Mouse (Mus musculus) hindbrain, embryonic 13.5 days (tissue): ENCODE data around the gene Sec13. TPM values are rescaled to one million over a fixed set of nuclear protein-coding genes. Genes with fewer than 3 reads are reported as not detected.

Source experiments
- ATAC-seq: fragments of 200-750 bp; cut with Nextera tagmentation; 2 replicates; pipeline ENCODE4 v1.8.0; 2017; ENCODE audit warnings: moderate TSS enrichment; ENCODE audit not compliant: low FRiP score
- H3K27ac ChIP-seq: fragments of 300-500 bp; sonication (generic); 2 replicates; pipeline ENCODE4 v1.5.1; 2015; ENCODE audit warnings: inconsistent platforms, mild to moderate bottlenecking, moderate library complexity
- H3K27me3 ChIP-seq: fragments of 300-500 bp; sonication (generic); 2 replicates; pipeline ENCODE4 v1.6.1; 2015; ENCODE audit warnings: mild to moderate bottlenecking, inconsistent platforms
- H3K36me3 ChIP-seq: fragments of 300-500 bp; sonication (generic); 2 replicates; pipeline ENCODE4 v1.6.1; 2015; ENCODE audit warnings: mild to moderate bottlenecking, inconsistent platforms
- H3K4me1 ChIP-seq: fragments of 300-500 bp; sonication (generic); replicated peaks from 2 replicates; pipeline ENCODE4 v1.6.1; 2015; ENCODE audit warnings: inconsistent platforms
- H3K4me2 ChIP-seq: fragments of 300-500 bp; sonication (generic); 2 replicates; pipeline ENCODE4 v1.6.1; 2015; ENCODE audit warnings: inconsistent platforms, mild to moderate bottlenecking, moderate library complexity
- H3K4me3 ChIP-seq: fragments of 300-500 bp; sonication (generic); 2 replicates; pipeline ENCODE4 v1.5.1; 2015; ENCODE audit warnings: mild to moderate bottlenecking, inconsistent platforms
- H3K9ac ChIP-seq: fragments of 300-500 bp; sonication (generic); 2 replicates; pipeline ENCODE4 v1.6.1; 2015; ENCODE audit warnings: mild to moderate bottlenecking, inconsistent platforms
- H3K9me3 ChIP-seq: fragments of 300-500 bp; sonication (generic); 2 replicates; pipeline ENCODE4 v1.6.1; 2016; ENCODE audit warnings: inconsistent platforms
- WGBS: fragments of 180-500 bp; shearing (Covaris S2); methylation state at CpG from one replicate; pipeline ENCODE4 v1.1.7; 2015; 5-methylcytosine and 5-hydroxymethylcytosine counted together
- polyA plus RNA-seq: library from polyadenylated mRNA; unstranded; fragments of >200 nt; fragmentation: Nextera tagmentation; extraction: Ambion mirVana; gene quantifications from 2 replicates; pipeline ENCODE4 v1.2.1, GENCODE M21; 2015

Sec13 gene
- 216 and 218 TPM in 2 replicates for polyA plus RNA-seq

DNA sequence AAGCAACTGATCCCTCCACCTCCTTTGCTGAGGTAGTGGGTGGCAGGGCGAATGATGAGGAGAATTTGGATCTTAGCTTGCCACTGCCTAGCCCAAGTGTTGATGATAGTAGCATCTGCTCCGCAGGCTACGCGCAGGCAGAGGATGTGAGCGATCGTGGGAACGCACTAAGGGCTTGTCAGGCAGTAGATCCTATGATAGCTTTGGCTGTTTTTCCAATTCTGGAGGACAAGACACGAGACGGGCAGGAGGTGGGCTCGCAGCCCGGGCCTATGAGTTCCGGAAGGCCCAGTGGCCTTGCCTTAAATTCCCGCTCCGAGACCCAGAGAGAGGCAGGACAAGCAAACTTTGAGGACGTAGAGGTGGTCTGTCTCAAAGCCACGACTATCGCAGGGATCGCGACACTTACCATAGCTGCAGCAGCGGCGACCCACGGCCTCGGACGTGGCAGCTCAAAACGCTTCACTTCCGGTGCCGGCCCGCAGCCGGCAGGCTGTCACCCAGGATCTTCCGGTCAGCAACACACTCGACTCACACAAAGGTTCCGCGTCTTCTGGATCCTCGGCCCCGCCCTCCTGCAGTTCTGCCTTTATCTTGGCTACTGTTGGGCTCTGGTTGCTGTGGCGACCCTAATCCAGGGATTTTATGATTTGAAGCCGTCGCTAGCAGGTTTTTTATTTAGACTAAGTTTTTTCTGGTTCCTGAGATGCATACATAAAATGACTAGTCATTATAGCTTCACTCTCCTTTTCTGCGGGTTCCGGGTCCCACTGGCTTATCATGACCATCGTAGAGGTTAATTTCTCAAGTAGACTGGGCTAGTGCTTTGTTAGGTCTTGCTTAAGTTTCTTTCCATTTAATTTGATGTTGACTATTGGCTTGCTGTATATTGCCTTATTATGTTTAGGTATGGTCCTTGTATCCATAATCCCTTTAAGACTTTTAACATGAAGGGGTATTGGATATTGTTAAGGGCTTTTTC, at the start of gene Sec13:
Gene Sec13 (minus strand): TSS at position 508 of the 982 bp plus-strand sequence.
- Histone ChIP-seq H3K4me1 (peaks cover 17% of the 10 kb centered on the region), H3K4me2 (peak within 1 kb of the TSS; percentile 96), H3K27me3 (peaks cover 4% of the 10 kb centered on the region; the same call in 1 of the 2 replicates), H3K27ac (peak within 1 kb of the TSS; percentile 72), H3K9me3 (no peaks in the 10 kb centered on the region), H3K36me3 (peaks cover 28% of the 10 kb centered on the region), H3K4me3 (peak within 1 kb of the TSS; percentile 85), H3K9ac (peak within 1 kb of the TSS; percentile 93)
- WGBS = 7% methylated on average over 41 of the region's 41 CpGs
- peak; percentile 89 for ATAC-seq

GRCm38 (mm10) chr6:113787459-113787968, 47.0 kb upstream of the Sec13 start:
- ATAC-seq = no peak
- H3K4me2 ChIP-seq = no peak overlapping the region
- WGBS = 39% methylated on average over 6 of the region's 6 CpGs
- no peaks in the 10 kb centered on the region for H3K9me3 ChIP-seq
- peaks cover 73% of the 10 kb centered on the region for H3K36me3 ChIP-seq
- peaks cover 13% of the 10 kb centered on the region for H3K4me1 ChIP-seq
- no peak overlapping the region for H3K9ac ChIP-seq
- H3K27ac ChIP-seq = peak overlapping the region; percentile 62; the same call in 1 of the 2 replicates
- no peaks in the 10 kb centered on the region for H3K27me3 ChIP-seq
- H3K4me3 ChIP-seq = no peak overlapping the region

DNA sequence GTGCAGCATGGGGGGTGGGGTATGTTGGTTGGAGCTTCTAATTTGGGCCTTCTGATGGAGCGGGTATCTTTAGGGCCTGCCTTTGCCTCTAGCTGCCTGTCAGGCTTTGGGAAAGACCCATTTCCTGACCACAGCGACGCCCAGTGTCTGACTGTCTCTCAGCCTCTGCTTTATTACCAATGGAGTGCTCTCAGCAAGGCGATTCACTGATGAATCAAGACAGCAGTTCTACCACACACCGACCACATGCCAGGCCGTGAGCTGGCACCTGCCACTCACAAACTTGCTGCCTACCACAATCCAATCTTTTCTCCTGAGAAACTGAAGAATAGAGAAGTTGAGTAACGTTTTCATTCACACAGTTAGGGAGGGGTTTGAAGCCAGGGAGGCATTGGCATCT, 45.1 kb upstream of the Sec13 start:
- no peak for ATAC-seq
- Histone ChIP-seq H3K4me3 (no peak overlapping the region), H3K4me2 (no peak overlapping the region), H3K36me3 (peaks cover 73% of the 10 kb centered on the region), H3K27me3 (no peaks in the 10 kb centered on the region), H3K27ac (no peak overlapping the region), H3K9me3 (no peaks in the 10 kb centered on the region), H3K9ac (no peak overlapping the region), H3K4me1 (peaks cover 13% of the 10 kb centered on the region)
- 83% methylated on average over 7 of the region's 7 CpGs for WGBS

DNA sequence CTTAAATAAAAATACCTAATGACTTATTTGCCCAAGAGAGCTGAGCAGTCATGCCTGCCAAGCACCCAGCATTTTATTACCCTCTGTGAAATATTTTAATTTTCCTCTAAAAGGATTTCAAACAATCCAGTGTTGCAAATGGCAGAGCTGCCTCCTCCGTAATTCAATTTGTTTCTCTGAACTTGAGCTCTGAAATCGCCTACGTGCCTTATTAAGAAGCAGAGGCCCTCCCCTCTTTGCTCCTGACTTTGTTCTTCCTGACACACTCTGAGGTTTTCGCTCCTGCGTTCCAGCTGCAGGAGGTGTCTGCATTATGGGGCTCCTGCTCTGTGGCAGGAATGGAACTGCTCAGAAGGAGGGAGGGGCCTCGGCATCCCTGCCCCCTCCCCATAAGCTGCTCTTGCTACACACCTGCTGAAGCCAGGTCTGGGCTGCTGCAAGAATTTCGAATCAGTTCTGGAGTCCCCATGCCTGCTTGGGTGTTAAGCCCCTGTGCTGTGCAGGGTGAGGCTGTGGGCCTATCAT, 37.7 kb upstream of the Sec13 start:
- Histone ChIP-seq H3K4me1 (no peaks in the 10 kb centered on the region), H3K9me3 (no peaks in the 10 kb centered on the region), H3K9ac (no peak overlapping the region), H3K27me3 (no peaks in the 10 kb centered on the region), H3K4me3 (no peak overlapping the region), H3K27ac (no peak overlapping the region; the same call in 1 of the 2 replicates), H3K36me3 (peaks cover 61% of the 10 kb centered on the region), H3K4me2 (no peak overlapping the region)
- ATAC-seq = no peak
- WGBS = 67% methylated on average over 7 of the region's 7 CpGs

- no peak overlapping the region for H3K4me3 ChIP-seq
- no peaks in the 10 kb centered on the region for H3K27me3 ChIP-seq
- no peak overlapping the region for H3K4me2 ChIP-seq
- H3K36me3 ChIP-seq = peaks cover 66% of the 10 kb centered on the region
- no peaks in the 10 kb centered on the region for H3K4me1 ChIP-seq
- H3K9me3 ChIP-seq = no peaks in the 10 kb centered on the region
- no peak overlapping the region for H3K9ac ChIP-seq
- no peak overlapping the region for H3K27ac ChIP-seq
- ATAC-seq = no peak
- WGBS = 67% methylated on average over 11 of the region's 11 CpGs
These were observed 28.3 kb upstream of the Sec13 start for GRCm38 (mm10) chr6:113768804-113769203.

DNA sequence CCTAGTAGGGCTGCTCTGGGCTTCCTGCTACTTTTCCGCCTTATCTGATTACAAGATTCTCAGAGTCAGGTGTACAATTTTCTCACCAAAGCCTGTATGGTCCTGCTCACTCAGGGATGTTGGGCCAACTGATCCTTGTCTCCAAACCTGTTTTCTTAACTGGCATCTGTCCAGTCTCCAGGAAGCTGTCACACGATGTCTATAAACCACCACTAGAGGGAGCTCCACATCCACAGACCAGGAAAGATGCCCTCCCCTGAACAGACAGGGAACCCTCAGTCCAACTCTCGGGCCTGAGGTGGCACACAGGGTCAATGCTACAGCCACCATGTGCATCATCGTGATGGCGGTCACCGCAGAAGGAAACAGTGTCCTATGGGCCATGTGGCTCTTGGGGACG, 21.1 kb upstream of the Sec13 start:
- no peaks in the 10 kb centered on the region for H3K4me1 ChIP-seq
- no peaks in the 10 kb centered on the region for H3K27me3 ChIP-seq
- peak; percentile 46 for ATAC-seq
- no peaks in the 10 kb centered on the region for H3K9me3 ChIP-seq
- peaks cover 87% of the 10 kb centered on the region for H3K36me3 ChIP-seq
- no peak overlapping the region for H3K4me3 ChIP-seq
- no peak overlapping the region for H3K4me2 ChIP-seq
- H3K27ac ChIP-seq = no peak overlapping the region
- no peak overlapping the region for H3K9ac ChIP-seq
- 27% methylated on average over 7 of the region's 7 CpGs for WGBS

DNA sequence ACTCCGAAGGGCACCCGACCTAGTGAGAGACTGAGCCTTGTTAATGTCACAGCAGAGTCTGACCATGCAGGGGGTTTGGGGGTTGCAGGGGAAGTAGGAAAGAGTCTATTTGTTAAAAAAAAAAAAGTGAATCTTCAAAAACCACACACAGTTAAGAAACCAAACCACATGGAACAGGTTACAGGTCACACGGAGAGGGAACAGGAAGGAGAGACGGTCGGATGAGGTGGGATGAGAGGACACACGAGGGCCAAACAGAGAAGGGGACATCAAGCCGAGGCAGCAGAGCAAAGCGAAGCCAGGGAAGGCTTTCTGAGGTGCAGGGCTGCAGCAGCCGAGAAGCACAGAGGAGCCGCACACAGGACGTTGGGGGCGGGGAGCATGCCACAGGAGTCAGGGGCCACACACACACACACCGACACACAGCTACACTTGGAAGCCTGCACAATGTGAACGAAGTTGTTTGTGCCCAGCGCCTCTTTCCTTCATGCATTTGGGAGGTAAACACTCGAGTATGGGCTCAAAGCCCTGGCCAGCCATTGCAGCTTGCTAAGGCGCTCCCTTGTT, 8.7 kb upstream of the Sec13 start:
- 69% methylated on average over 17 of the region's 17 CpGs for WGBS
- Histone ChIP-seq H3K36me3 (peaks cover 49% of the 10 kb centered on the region), H3K9ac (no peak overlapping the region)

GRCm38 (mm10) chr6:113748351-113748750, 7.8 kb upstream of the Sec13 start:
- no peak overlapping the region for H3K27ac ChIP-seq
- no peak overlapping the region for H3K9ac ChIP-seq
- H3K27me3 ChIP-seq = peaks cover 15% of the 10 kb centered on the region
- peaks cover 41% of the 10 kb centered on the region for H3K36me3 ChIP-seq
- no peak for ATAC-seq
- H3K4me1 ChIP-seq = no peaks in the 10 kb centered on the region
- H3K4me3 ChIP-seq = no peak overlapping the region
- no peak overlapping the region for H3K4me2 ChIP-seq
- H3K9me3 ChIP-seq = no peaks in the 10 kb centered on the region
- WGBS = 43% methylated on average over 26 of the region's 26 CpGs

More for the DNA sequence above, 8.7 kb upstream of the Sec13 start:
- Histone ChIP-seq H3K4me3 (no peak overlapping the region), H3K4me2 (no peak overlapping the region), H3K27me3 (peaks cover 12% of the 10 kb centered on the region), H3K27ac (no peak overlapping the region), H3K4me1 (no peaks in the 10 kb centered on the region), H3K9me3 (no peaks in the 10 kb centered on the region)
- ATAC-seq = no peak

DNA sequence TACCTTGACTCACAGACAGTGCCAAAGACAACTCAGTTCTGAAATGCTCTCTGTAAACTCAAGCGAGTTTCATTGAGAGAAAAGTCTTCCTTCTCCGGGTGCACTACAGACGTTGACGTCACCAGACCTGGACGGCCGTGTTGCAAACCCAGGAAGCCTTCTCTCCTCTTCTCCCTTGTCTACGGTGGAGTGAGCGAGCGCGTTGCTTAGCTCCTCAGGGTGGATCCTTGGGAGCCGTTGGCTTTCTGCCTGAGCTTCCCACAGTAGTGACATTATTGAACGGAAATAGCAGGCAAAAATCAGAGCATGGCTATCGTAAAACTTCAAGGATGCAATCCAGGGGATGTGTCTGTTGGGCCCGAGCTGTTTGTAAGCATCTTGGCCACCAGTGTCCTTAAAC, 6.7 kb upstream of the Sec13 start:
- no peaks in the 10 kb centered on the region for H3K9me3 ChIP-seq
- H3K4me2 ChIP-seq = no peak overlapping the region
- H3K9ac ChIP-seq = no peak overlapping the region
- no peaks in the 10 kb centered on the region for H3K4me1 ChIP-seq
- peaks cover 30% of the 10 kb centered on the region for H3K36me3 ChIP-seq
- no peak overlapping the region for H3K27ac ChIP-seq
- H3K4me3 ChIP-seq = no peak overlapping the region
- 88% methylated on average over 14 of the region's 14 CpGs for WGBS
- no peak for ATAC-seq
- peaks cover 15% of the 10 kb centered on the region for H3K27me3 ChIP-seq

DNA sequence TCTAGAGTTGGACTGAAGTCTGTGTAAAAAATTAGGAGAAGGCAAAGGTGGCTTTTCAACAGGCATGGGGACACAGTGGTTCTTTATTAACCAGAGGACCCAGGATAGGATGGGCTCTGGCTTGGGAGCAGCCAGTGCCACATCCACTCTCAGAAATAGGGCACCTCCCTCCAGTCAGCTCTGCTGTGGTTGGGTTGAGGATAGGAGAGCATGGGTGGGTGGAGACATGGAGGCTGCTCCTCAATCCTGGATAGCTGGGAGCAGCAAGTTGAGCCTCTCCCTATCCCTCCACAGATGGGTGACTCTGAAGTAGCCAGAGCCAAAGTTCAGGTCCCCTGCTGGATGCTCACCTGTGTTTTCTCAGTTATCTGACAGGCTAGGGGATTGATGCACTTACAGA, 4.6 kb upstream of the Sec13 start:
- H3K27me3 ChIP-seq = peaks cover 14% of the 10 kb centered on the region
- no peak overlapping the region for H3K9ac ChIP-seq
- peaks cover under 1% of the 10 kb centered on the region; the same call in 1 of the 2 replicates for H3K4me1 ChIP-seq
- no peak overlapping the region for H3K4me2 ChIP-seq
- H3K36me3 ChIP-seq = peaks cover 16% of the 10 kb centered on the region
- no peak for ATAC-seq
- H3K4me3 ChIP-seq = no peak overlapping the region
- H3K9me3 ChIP-seq = no peaks in the 10 kb centered on the region
- H3K27ac ChIP-seq = no peak overlapping the region

DNA sequence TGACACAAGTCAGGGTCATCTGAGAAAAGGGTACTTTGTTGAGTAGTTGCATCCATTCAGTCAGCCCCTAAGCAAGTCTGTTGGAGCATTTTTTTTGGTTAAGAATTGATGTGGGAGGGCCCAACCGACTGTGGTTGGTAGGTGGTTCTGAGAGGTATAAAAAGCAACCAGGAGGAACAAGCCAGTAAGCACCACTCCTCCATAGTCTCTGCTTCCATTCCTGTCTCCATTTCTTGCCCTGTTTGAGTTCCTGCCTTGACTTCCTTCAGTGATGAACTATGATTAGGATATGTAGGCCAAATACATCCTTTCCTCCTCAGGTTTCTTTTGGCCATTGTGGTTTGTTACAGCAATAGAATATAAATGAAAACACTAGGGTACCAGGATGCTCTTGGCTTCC, 2.6 kb upstream of the Sec13 start:
- Histone ChIP-seq H3K9me3 (no peaks in the 10 kb centered on the region), H3K4me3 (no peak overlapping the region), H3K36me3 (peaks cover 14% of the 10 kb centered on the region), H3K27ac (no peak overlapping the region), H3K27me3 (peaks cover 4% of the 10 kb centered on the region; the same call in 1 of the 2 replicates), H3K4me1 (peaks cover 17% of the 10 kb centered on the region), H3K9ac (no peak overlapping the region), H3K4me2 (no peak overlapping the region)
- WGBS = 64% methylated on average over 1 of the region's 1 CpGs
- no peak for ATAC-seq

DNA sequence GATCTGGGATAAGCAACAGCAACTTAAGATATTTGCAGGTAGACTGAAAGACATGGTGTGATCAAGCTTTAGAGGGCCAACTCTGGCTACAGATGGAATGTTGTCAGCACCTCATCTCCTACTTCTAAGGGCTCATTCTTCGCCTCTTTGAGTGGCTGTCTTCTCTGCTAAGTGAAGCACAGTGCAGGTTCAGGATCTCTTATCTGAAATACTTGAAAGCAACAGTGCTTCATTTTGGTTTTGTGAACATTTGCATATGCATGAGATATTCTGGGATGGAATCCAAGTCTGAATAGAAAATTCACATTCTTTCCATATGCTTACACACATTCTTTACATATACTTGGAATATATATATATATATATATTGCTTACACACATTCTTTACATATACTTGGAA, 1.8 kb upstream of the Sec13 start:
- no peak for ATAC-seq
- H3K4me2 ChIP-seq = no peak overlapping the region
- H3K4me1 ChIP-seq = peaks cover 17% of the 10 kb centered on the region
- H3K27ac ChIP-seq = no peak overlapping the region
- WGBS = 77% methylated on average over 1 of the region's 1 CpGs
- no peaks in the 10 kb centered on the region for H3K9me3 ChIP-seq
- peaks cover 16% of the 10 kb centered on the region for H3K36me3 ChIP-seq
- no peak overlapping the region for H3K4me3 ChIP-seq
- H3K9ac ChIP-seq = no peak overlapping the region
- peaks cover 4% of the 10 kb centered on the region; the same call in 1 of the 2 replicates for H3K27me3 ChIP-seq
